Mouse (Mus musculus) neural tube, embryonic 12.5 days (tissue): ENCODE results near the gene Ccdc158. TPM values are rescaled to one million over a fixed set of nuclear protein-coding genes. Genes with fewer than 3 reads are reported as not detected.
A peak's percentile ranks its signal among the peaks of the same experiment; 100 is the strongest.

Experiments
- ATAC-seq: fragments of 200-750 bp; cut with Nextera tagmentation; 2 replicates; pipeline ENCODE4 v1.8.0; 2017; ENCODE audit warnings: low read depth, mild to moderate bottlenecking, moderate TSS enrichment, moderate library complexity; ENCODE audit not compliant: low FRiP score
- H3K27ac ChIP-seq: fragments of 300-500 bp; sonication (generic); 2 replicates; pipeline ENCODE4 v1.5.1; 2016
- H3K27me3 ChIP-seq: fragments of 300-500 bp; sonication (generic); replicated peaks from 2 replicates; pipeline ENCODE4 v1.6.1; 2016; ENCODE audit warnings: mild to moderate bottlenecking
- H3K36me3 ChIP-seq: fragments of 300-500 bp; sonication (generic); 2 replicates; pipeline ENCODE4 v1.6.1; 2016; ENCODE audit warnings: mild to moderate bottlenecking
- H3K4me1 ChIP-seq: fragments of 300-500 bp; sonication (generic); 2 replicates; pipeline ENCODE4 v1.6.1; 2016
- H3K4me2 ChIP-seq: fragments of 300-500 bp; sonication (generic); replicated peaks from 2 replicates; pipeline ENCODE4 v1.6.1; 2016; ENCODE audit warnings: mild to moderate bottlenecking
- H3K4me3 ChIP-seq: fragments of 300-500 bp; sonication (generic); 2 replicates; pipeline ENCODE4 v1.5.1; 2016
- H3K9ac ChIP-seq: fragments of 300-500 bp; sonication (generic); 2 replicates; pipeline ENCODE4 v1.6.1; 2016; ENCODE audit warnings: mild to moderate bottlenecking
- H3K9me3 ChIP-seq: fragments of 300-500 bp; sonication (generic); 2 replicates; pipeline ENCODE4 v1.6.1; 2016; ENCODE audit warnings: mild to moderate bottlenecking
- WGBS: fragments of 180-500 bp; shearing (Covaris S2); methylation state at CpG from one replicate; pipeline ENCODE4 v1.1.7; 2016; 5-methylcytosine and 5-hydroxymethylcytosine counted together
- polyA plus RNA-seq: library from polyadenylated mRNA; unstranded; fragments of >200 nt; fragmentation: Nextera tagmentation; extraction: Ambion mirVana; gene quantifications from 2 replicates; pipeline ENCODE4 v1.2.1, GENCODE M21; 2016

Gene Ccdc158
- polyA plus RNA-seq, 1 experiment from 2014 or later: 0.71 TPM

GRCm38 (mm10) chr5:92682621-92683348 is 7.7 kb upstream of the Ccdc158 start:
- Histone ChIP-seq H3K4me3 (peak overlapping the region; percentile 48), H3K4me1 (no peaks in the 10 kb centered on the region), H3K27me3 (no peaks in the 10 kb centered on the region), H3K9ac (peak overlapping the region; percentile 64), H3K27ac (no peak overlapping the region), H3K4me2 (peak overlapping the region; percentile 92), H3K36me3 (no peaks in the 10 kb centered on the region), H3K9me3 (no peaks in the 10 kb centered on the region)
- peak; percentile 41; the same call in 1 of the 2 replicates for ATAC-seq
- under 1% methylated on average over 39 of the region's 39 CpGs for WGBS

DNA sequence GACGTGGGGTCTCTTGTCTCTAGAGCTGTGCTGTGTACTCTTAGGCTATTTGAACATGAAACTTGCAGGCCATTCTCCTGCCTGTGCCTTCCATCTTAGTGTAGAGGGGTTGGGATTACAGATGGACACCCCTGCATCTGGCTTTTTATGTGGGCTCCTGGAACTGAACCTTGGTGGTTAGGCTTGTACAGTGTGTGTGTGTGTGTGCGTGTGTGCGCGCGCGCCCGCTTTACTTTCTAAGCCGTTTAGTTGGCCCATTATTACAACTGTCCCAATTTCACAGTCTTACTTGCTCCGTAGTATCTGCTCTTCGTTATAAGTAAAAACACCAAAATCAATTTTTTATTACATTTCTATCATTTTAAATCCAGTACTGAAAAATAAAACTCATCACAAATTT is 6.8 kb upstream of the Ccdc158 start:
- WGBS: 84% methylated on average over 10 of the region's 10 CpGs
- Histone ChIP-seq H3K27ac (no peak overlapping the region), H3K9ac (no peak overlapping the region), H3K36me3 (no peaks in the 10 kb centered on the region), H3K9me3 (no peaks in the 10 kb centered on the region), H3K4me3 (no peak overlapping the region), H3K4me1 (no peaks in the 10 kb centered on the region), H3K4me2 (no peak overlapping the region), H3K27me3 (no peaks in the 10 kb centered on the region)
- ATAC-seq: no peak

DNA sequence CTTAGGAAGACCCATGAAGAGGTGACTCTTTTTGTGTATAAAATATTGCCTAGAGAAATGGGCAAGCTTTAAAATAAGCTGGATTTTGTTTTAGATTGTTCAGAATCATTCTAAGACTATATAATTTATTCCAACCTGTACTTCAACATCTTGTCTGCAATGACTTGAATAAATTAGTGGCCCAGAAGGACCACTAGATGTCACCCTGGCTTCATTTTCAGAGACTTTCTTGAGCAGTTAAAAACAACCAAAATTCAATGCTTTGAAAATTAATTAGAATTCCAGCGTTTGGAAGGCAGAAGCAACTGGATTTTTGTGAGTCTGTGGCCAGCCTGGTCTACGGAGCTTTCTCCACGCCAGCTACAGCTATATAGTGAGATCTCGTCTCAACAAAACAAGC is 4.4 kb upstream of the Ccdc158 start:
- 37% methylated on average over 4 of the region's 4 CpGs for WGBS
- Histone ChIP-seq H3K27ac (no peak overlapping the region), H3K27me3 (no peaks in the 10 kb centered on the region), H3K4me1 (peaks cover 6% of the 10 kb centered on the region), H3K9me3 (no peaks in the 10 kb centered on the region), H3K4me3 (no peak overlapping the region), H3K4me2 (no peak overlapping the region), H3K36me3 (no peaks in the 10 kb centered on the region), H3K9ac (no peak overlapping the region)
- no peak for ATAC-seq

GRCm38 (mm10) chr5:92675574-92675920 is 476 bp upstream of the Ccdc158 start:
- WGBS: 1% methylated on average over 9 of the region's 9 CpGs
- no peak overlapping the region for H3K27ac ChIP-seq

GRCm38 (mm10) chr5:92666860-92667259 is 8.2 kb downstream of the Ccdc158 start:
- Histone ChIP-seq H3K9ac (no peak overlapping the region), H3K36me3 (no peaks in the 10 kb centered on the region), H3K9me3 (no peaks in the 10 kb centered on the region), H3K27ac (no peak overlapping the region), H3K4me3 (no peak overlapping the region), H3K27me3 (no peaks in the 10 kb centered on the region), H3K4me1 (no peaks in the 10 kb centered on the region), H3K4me2 (no peak overlapping the region)
- no peak for ATAC-seq
- 85% methylated on average over 5 of the region's 5 CpGs for WGBS

More at GRCm38 (mm10) chr5:92675574-92675920, 476 bp upstream of the Ccdc158 start:
- Histone ChIP-seq H3K9ac (0 out of 2 replicates have a peak overlapping the region, but pooled peaks have one; percentile 21), H3K4me1 (peaks cover 6% of the 10 kb centered on the region), H3K4me3 (peak overlapping the region; percentile 36), H3K9me3 (no peaks in the 10 kb centered on the region), H3K36me3 (no peaks in the 10 kb centered on the region), H3K4me2 (peak overlapping the region; percentile 73), H3K27me3 (no peaks in the 10 kb centered on the region)
- ATAC-seq: peak; percentile 10; the same call in 1 of the 2 replicates

GRCm38 (mm10) chr5:92664321-92664720 is 10.8 kb downstream of the Ccdc158 start:
- ATAC-seq: no peak
- H3K27me3 ChIP-seq: no peaks in the 10 kb centered on the region
- no peak overlapping the region for H3K9ac ChIP-seq
- 74% methylated on average over 2 of the region's 2 CpGs for WGBS
- no peaks in the 10 kb centered on the region for H3K4me1 ChIP-seq
- H3K36me3 ChIP-seq: no peaks in the 10 kb centered on the region
- H3K9me3 ChIP-seq: no peaks in the 10 kb centered on the region
- H3K4me3 ChIP-seq: no peak overlapping the region
- no peak overlapping the region for H3K27ac ChIP-seq
- no peak overlapping the region for H3K4me2 ChIP-seq

- no peak overlapping the region for H3K4me2 ChIP-seq
- H3K4me3 ChIP-seq: no peak overlapping the region
- H3K9ac ChIP-seq: no peak overlapping the region
- no peaks in the 10 kb centered on the region for H3K27me3 ChIP-seq
- no peaks in the 10 kb centered on the region for H3K36me3 ChIP-seq
- no peak overlapping the region for H3K27ac ChIP-seq
- no peaks in the 10 kb centered on the region for H3K4me1 ChIP-seq
- ATAC-seq: no peak; the same call in 1 of the 2 replicates
- no peaks in the 10 kb centered on the region for H3K9me3 ChIP-seq
- WGBS: 4% methylated on average over 1 of the region's 1 CpGs
Measured at GRCm38 (mm10) chr5:92656256-92656655, 18.8 kb downstream of the Ccdc158 start.

GRCm38 (mm10) chr5:92640861-92641260 is 34.2 kb downstream of the Ccdc158 start:
- no peaks in the 10 kb centered on the region for H3K4me1 ChIP-seq
- 86% methylated on average over 3 of the region's 3 CpGs for WGBS
- ATAC-seq: no peak

GRCm38 (mm10) chr5:92635891-92636290 is 39.2 kb downstream of the Ccdc158 start:
- no peaks in the 10 kb centered on the region for H3K4me1 ChIP-seq
- H3K4me3 ChIP-seq: no peak overlapping the region
- WGBS: 82% methylated on average over 5 of the region's 5 CpGs
- H3K9me3 ChIP-seq: no peaks in the 10 kb centered on the region
- H3K36me3 ChIP-seq: no peaks in the 10 kb centered on the region
- no peak overlapping the region for H3K27ac ChIP-seq
- ATAC-seq: no peak
- H3K4me2 ChIP-seq: no peak overlapping the region
- no peaks in the 10 kb centered on the region for H3K27me3 ChIP-seq
- H3K9ac ChIP-seq: no peak overlapping the region

More at GRCm38 (mm10) chr5:92640861-92641260, 34.2 kb downstream of the Ccdc158 start:
- no peak overlapping the region for H3K9ac ChIP-seq
- H3K36me3 ChIP-seq: no peaks in the 10 kb centered on the region
- no peak overlapping the region for H3K27ac ChIP-seq
- H3K27me3 ChIP-seq: no peaks in the 10 kb centered on the region
- no peak overlapping the region for H3K4me2 ChIP-seq
- no peak overlapping the region for H3K4me3 ChIP-seq
- no peaks in the 10 kb centered on the region for H3K9me3 ChIP-seq

- Histone ChIP-seq H3K4me1 (no peaks in the 10 kb centered on the region), H3K9me3 (no peaks in the 10 kb centered on the region), H3K36me3 (no peaks in the 10 kb centered on the region), H3K4me3 (no peak overlapping the region), H3K27me3 (no peaks in the 10 kb centered on the region), H3K9ac (no peak overlapping the region), H3K27ac (no peak overlapping the region), H3K4me2 (no peak overlapping the region)
- ATAC-seq: no peak
- WGBS: 79% methylated on average over 3 of the region's 3 CpGs
Measured at GRCm38 (mm10) chr5:92634916-92635315, 40.2 kb downstream of the Ccdc158 start.

DNA sequence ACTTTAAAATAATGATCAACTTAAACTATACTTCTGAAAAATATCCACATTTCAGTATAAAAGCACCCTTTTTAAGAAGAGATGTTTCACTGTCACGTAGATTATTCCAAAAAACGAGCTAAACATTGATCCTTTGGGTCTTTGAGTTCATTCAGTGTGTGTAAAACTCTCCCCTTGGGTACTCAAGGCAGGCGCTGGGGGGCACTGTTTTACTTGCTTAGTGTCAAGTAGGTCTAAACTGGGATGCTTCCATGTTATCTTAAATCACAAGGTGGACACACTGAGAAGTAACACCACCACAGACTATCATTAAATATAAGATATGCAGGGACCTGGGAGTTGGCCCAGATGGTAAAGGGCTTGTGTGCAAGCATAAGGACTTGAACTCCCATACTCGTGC is 41.5 kb downstream of the Ccdc158 start:
- ATAC-seq: no peak
- Histone ChIP-seq H3K4me2 (no peak overlapping the region), H3K4me1 (no peaks in the 10 kb centered on the region), H3K36me3 (no peaks in the 10 kb centered on the region), H3K4me3 (no peak overlapping the region), H3K27ac (no peak overlapping the region), H3K9ac (no peak overlapping the region), H3K27me3 (no peaks in the 10 kb centered on the region), H3K9me3 (no peaks in the 10 kb centered on the region)
- WGBS: 58% methylated on average over 4 of the region's 4 CpGs

GRCm38 (mm10) chr5:92627896-92628295 is 47.2 kb downstream of the Ccdc158 start:
- H3K4me1 ChIP-seq: no peaks in the 10 kb centered on the region
- 89% methylated on average over 7 of the region's 7 CpGs for WGBS
- no peak for ATAC-seq

GRCm38 (mm10) chr5:92621883-92622282 is 53.2 kb downstream of the Ccdc158 start:
- WGBS: 86% methylated on average over 5 of the region's 5 CpGs
- no peak for ATAC-seq

More at GRCm38 (mm10) chr5:92627896-92628295, 47.2 kb downstream of the Ccdc158 start:
- H3K4me2 ChIP-seq: no peak overlapping the region
- H3K36me3 ChIP-seq: no peaks in the 10 kb centered on the region
- H3K27ac ChIP-seq: no peak overlapping the region
- H3K9me3 ChIP-seq: 0 out of 2 replicates have a peak, but pooled peaks cover 5% of the 10 kb centered on the region
- no peaks in the 10 kb centered on the region for H3K27me3 ChIP-seq
- H3K4me3 ChIP-seq: no peak overlapping the region
- no peak overlapping the region for H3K9ac ChIP-seq

More at GRCm38 (mm10) chr5:92621883-92622282, 53.2 kb downstream of the Ccdc158 start:
- H3K27ac ChIP-seq: no peak overlapping the region
- no peak overlapping the region for H3K4me3 ChIP-seq
- H3K36me3 ChIP-seq: no peaks in the 10 kb centered on the region
- 0 out of 2 replicates have a peak, but pooled peaks cover 5% of the 10 kb centered on the region for H3K9me3 ChIP-seq
- no peak overlapping the region for H3K9ac ChIP-seq
- no peak overlapping the region for H3K4me2 ChIP-seq
- no peaks in the 10 kb centered on the region for H3K27me3 ChIP-seq
- H3K4me1 ChIP-seq: no peaks in the 10 kb centered on the region
